Mouse (Mus musculus): ENCODE results near the gene Esrrg.
A peak's percentile ranks its signal among the peaks of the same experiment; 100 is the strongest.

The Esrrg gene

GRCm38 (mm10) chr1:187608261-187608921, at the start of gene Esrrg:
TSS of gene Esrrg (plus strand) at chr1:187608791.
- no peak for DNase-seq

GRCm38 (mm10) chr1:187583982-187584381, 24.6 kb upstream of the Esrrg start:
- no peak for DNase-seq

GRCm38 (mm10) chr1:187586541-187587075, 22.0 kb upstream of the Esrrg start:
- DNase-seq: no peak

GRCm38 (mm10) chr1:187602942-187603341, 5.6 kb upstream of the Esrrg start:
- DNase-seq: no peak

GRCm38 (mm10) chr1:187604063-187604484, 4.5 kb upstream of the Esrrg start:
- DNase-seq: no peak

- no peak for DNase-seq
These were observed 3.8 kb upstream of the Esrrg start for GRCm38 (mm10) chr1:187604691-187605310.

- no peak for DNase-seq
These were observed 3.0 kb upstream of the Esrrg start for GRCm38 (mm10) chr1:187605391-187606270.

GRCm38 (mm10) chr1:187606271-187607040, 2.1 kb upstream of the Esrrg start:
- DNase-seq: no peak

GRCm38 (mm10) chr1:187607065-187608047, 1.2 kb upstream of the Esrrg start:
- no peak for DNase-seq

- DNase-seq: peak; percentile 10
These were observed 646 bp downstream of the Esrrg start for GRCm38 (mm10) chr1:187609021-187609852.

- no peak for DNase-seq
These were observed 1.3 kb downstream of the Esrrg start for GRCm38 (mm10) chr1:187609853-187610230.

- DNase-seq: no peak
These were observed 1.9 kb downstream of the Esrrg start for GRCm38 (mm10) chr1:187610336-187610948.

GRCm38 (mm10) chr1:187611925-187612324, 3.3 kb downstream of the Esrrg start:
- no peak for DNase-seq

- DNase-seq: no peak
These were observed 4.7 kb downstream of the Esrrg start for GRCm38 (mm10) chr1:187613277-187613676.

- DNase-seq: no peak
These were observed 15.4 kb downstream of the Esrrg start for GRCm38 (mm10) chr1:187623981-187624380.

GRCm38 (mm10) chr1:187630361-187630760, 21.8 kb downstream of the Esrrg start:
- DNase-seq: no peak

- DNase-seq: no peak
These were observed 22.9 kb downstream of the Esrrg start for GRCm38 (mm10) chr1:187631486-187631885.

GRCm38 (mm10) chr1:187645258-187645657, 36.7 kb downstream of the Esrrg start:
- DNase-seq: no peak

GRCm38 (mm10) chr1:187648551-187648950, 40.0 kb downstream of the Esrrg start:
- DNase-seq: no peak

GRCm38 (mm10) chr1:187649871-187650270, 41.3 kb downstream of the Esrrg start:
- no peak for DNase-seq

All from liver (tissue).